Mouse (Mus musculus): ENCODE data around the gene Ceacam10. TPM values are rescaled to one million over a fixed set of nuclear protein-coding genes. Genes with fewer than 3 reads are reported as not detected.

Gene Ceacam10
- total and polyA plus RNA-seq, 3 experiments, result 0.19 TPM; not detected in 2

DNA sequence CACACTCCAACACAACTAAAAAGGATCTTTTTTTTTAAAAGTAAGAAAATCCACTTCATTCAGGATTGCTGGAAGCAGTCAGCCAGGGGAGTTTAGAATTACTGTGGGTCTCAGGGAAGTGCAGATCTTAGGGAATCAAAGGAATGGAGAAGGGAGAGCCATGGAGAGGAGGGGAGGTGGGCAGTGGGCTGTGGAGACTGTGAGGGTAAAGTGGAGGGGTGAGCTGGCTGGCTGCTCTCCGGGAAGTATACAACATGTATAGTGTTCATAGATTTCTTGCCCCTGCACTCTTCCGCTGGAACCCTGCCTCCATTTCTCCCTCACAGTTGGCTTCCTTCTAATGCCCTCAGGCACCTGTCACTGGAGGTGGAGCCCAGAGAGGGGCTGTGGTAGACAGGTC is 25.4 kb upstream of the Ceacam10 start:
- no peak for DNase-seq (ENCODE audit: low read depth, low spot score)
- Histone ChIP-seq H3K9ac (ENCODE audit: control insufficient read depth, low read depth, low read length, poor library complexity, severe bottlenecking) (no peak overlapping the region), H3K4me3 (ENCODE audit: control insufficient read depth in 1 of 2, insufficient read depth in 1 of 2, low read depth in 2 of 2, low read length in 2 of 2) (no peak overlapping the region), H3K4me1 (ENCODE audit: control insufficient read depth in 1 of 2, insufficient read depth in 2 of 2, low read length in 2 of 2) (no peaks in the 10 kb centered on the region), H3K79me2 (ENCODE audit: control insufficient read depth, insufficient read depth, low read length, poor library complexity) (no peaks in the 10 kb centered on the region), H3K27me3 (ENCODE audit: control insufficient read depth in 1 of 2, insufficient read depth in 2 of 2, low read length in 2 of 2) (peaks cover 0 to 2% of the 10 kb centered on the region in 2 experiments; a peak in 1 of 4 replicates), H3K9me3 (replicated peaks; ENCODE audit: insufficient read depth, low read length) (no peaks in the 10 kb centered on the region), H3K27ac (ENCODE audit: control insufficient read depth, low read depth, low read length) (no peak overlapping the region), H3K36me3 (ENCODE audit: control insufficient read depth in 1 of 2, insufficient read depth in 2 of 2, low read length in 2 of 2) (no peaks in the 10 kb centered on the region)
- TF ChIP-seq KAT2A (conservative IDR thresholded peaks at IDR 0.05; ENCODE audit: low read depth, low read length) (no peak), POLR2AphosphoS2 (IDR thresholded peaks at IDR 0.05; ENCODE audit: low read length) (no peak), TCF12 (IDR thresholded peaks at IDR 0.05; ENCODE audit: low read depth, low read length) (no peak), MEF2A (IDR thresholded peaks at IDR 0.05; ENCODE audit: extremely low read depth, insufficient replicate concordance, low read depth, low read length, poor library complexity, severe bottlenecking) (no peak), NELFE (IDR thresholded peaks at IDR 0.05; ENCODE audit: low read depth, low read length) (no peak), TBP (IDR thresholded peaks at IDR 0.05; ENCODE audit: low read depth, low read length) (no peak), EP300 (IDR thresholded peaks at IDR 0.05; ENCODE audit: low read depth in 1 of 2, low read length in 2 of 2) (no peak)

DNA sequence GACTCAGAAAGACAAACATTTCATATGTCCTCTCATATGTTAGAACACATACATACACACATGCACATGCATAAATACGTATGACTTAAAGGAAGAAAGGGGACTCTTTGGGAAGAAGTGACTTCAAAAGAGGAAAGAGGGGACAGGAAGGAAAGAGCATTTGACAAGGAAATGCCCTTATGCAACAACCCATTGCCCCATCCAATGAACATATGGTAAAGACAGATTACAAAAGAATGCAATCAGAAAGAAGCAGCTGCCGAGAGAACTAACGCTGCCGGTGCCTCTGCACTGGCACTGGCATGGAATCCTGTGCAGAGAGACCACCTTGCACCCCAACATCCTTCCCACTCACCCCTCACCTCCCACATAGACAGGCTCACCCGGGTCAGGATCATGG is 23.5 kb upstream of the Ceacam10 start:
- no peaks in the 10 kb centered on the region for H3K9me3 ChIP-seq (replicated peaks; ENCODE audit: insufficient read depth, low read length)
- H3K4me1 ChIP-seq (ENCODE audit: control insufficient read depth in 1 of 2, insufficient read depth in 2 of 2, low read length in 2 of 2), result no peaks in the 10 kb centered on the region
- no peak overlapping the region for H3K9ac ChIP-seq (ENCODE audit: control insufficient read depth, low read depth, low read length, poor library complexity, severe bottlenecking)
- H3K27me3 ChIP-seq (ENCODE audit: control insufficient read depth in 1 of 2, insufficient read depth in 2 of 2, low read length in 2 of 2), result peaks cover 0 to 4% of the 10 kb centered on the region in 2 experiments; a peak in 1 of 4 replicates
- H3K79me2 ChIP-seq (ENCODE audit: control insufficient read depth, insufficient read depth, low read length, poor library complexity), result no peaks in the 10 kb centered on the region
- no peak for DNase-seq (ENCODE audit: low read depth, low spot score)
- H3K4me3 ChIP-seq (ENCODE audit: control insufficient read depth in 1 of 2, insufficient read depth in 1 of 2, low read depth in 2 of 2, low read length in 2 of 2), result no peak overlapping the region
- no peaks in the 10 kb centered on the region for H3K36me3 ChIP-seq (ENCODE audit: control insufficient read depth in 1 of 2, insufficient read depth in 2 of 2, low read length in 2 of 2)
- TF ChIP-seq EP300 (IDR thresholded peaks at IDR 0.05; ENCODE audit: low read depth in 1 of 2, low read length in 2 of 2), result no peak
- no peak for TF ChIP-seq MAX (IDR thresholded peaks at IDR 0.05; ENCODE audit: low read length)
- no peak for TF ChIP-seq CTCF (IDR thresholded peaks at IDR 0.05 in 2 of 3, conservative IDR thresholded peaks at IDR 0.05 in 1 of 3; ENCODE audit: control insufficient read depth in 1 of 3, insufficient read depth in 1 of 3, low read depth in 2 of 3, low read length in 3 of 3, poor library complexity in 1 of 3, severe bottlenecking in 1 of 3)
- no peak for TF ChIP-seq MAFK (IDR thresholded peaks at IDR 0.05; ENCODE audit: borderline replicate concordance, low read depth, low read length)
- no peak for TF ChIP-seq POLR2AphosphoS2 (IDR thresholded peaks at IDR 0.05; ENCODE audit: low read length)
- TF ChIP-seq E2F4 (IDR thresholded peaks at IDR 0.05; ENCODE audit: borderline replicate concordance, low read depth, low read length), result no peak
- TF ChIP-seq POLR2AphosphoS5 (IDR thresholded peaks at IDR 0.05; ENCODE audit: borderline replicate concordance, low read depth, low read length), result no peak
- TF ChIP-seq TBP (IDR thresholded peaks at IDR 0.05; ENCODE audit: low read depth, low read length), result no peak
- no peak for TF ChIP-seq UBTF (IDR thresholded peaks at IDR 0.05; ENCODE audit: borderline replicate concordance, insufficient read depth, low read depth, low read length)
- TF ChIP-seq ZMIZ1 (IDR thresholded peaks at IDR 0.05; ENCODE audit: low read depth, low read length), result no peak
- no peak for TF ChIP-seq TAL1 (IDR thresholded peaks at IDR 0.05; ENCODE audit: low read length)
- no peak for TF ChIP-seq POLR2A (IDR thresholded peaks at IDR 0.05; ENCODE audit: control insufficient read depth in 1 of 2, insufficient read depth in 1 of 2, low read depth in 1 of 2, low read length in 2 of 2, poor library complexity in 1 of 2)
- TF ChIP-seq USF2 (IDR thresholded peaks at IDR 0.05; ENCODE audit: borderline replicate concordance in 1 of 2, insufficient read depth in 1 of 2, low read depth in 1 of 2, low read length in 2 of 2), result no peak
- no peak for TF ChIP-seq ETS1 (IDR thresholded peaks at IDR 0.05; ENCODE audit: low read depth, low read length)
- no peak for TF ChIP-seq MYC (IDR thresholded peaks at IDR 0.05; ENCODE audit: low read depth, low read length)
- no peak for TF ChIP-seq CHD1 (IDR thresholded peaks at IDR 0.05; ENCODE audit: low read depth, low read length)
- no peak for TF ChIP-seq SMC3 (IDR thresholded peaks at IDR 0.05; ENCODE audit: low read depth, low read length)
- no peak for TF ChIP-seq KAT2A (conservative IDR thresholded peaks at IDR 0.05; ENCODE audit: low read depth, low read length)
- TF ChIP-seq SIN3A (IDR thresholded peaks at IDR 0.05; ENCODE audit: low read length), result no peak
- H3K27ac ChIP-seq (ENCODE audit: control insufficient read depth, low read depth, low read length), result no peak overlapping the region
